Mouse (Mus musculus) retina, embryonic 14.5 days (tissue): ENCODE measurements at regions not wholly inside any gene's neighbourhood (a gene's known extent, or its start where the extent isn't known, plus 50 kb on each side); places are given as distances from the start of the nearest gene placed in this dataset.
"Not testable (repeated sequence)": the region's sequence is repeated elsewhere in the genome, so short reads cannot be mapped to it uniquely, and the experiment has no call there.

Source experiments
- DNase-seq: peaks from one replicate; pipeline ENCODE4 v3.0.0-alpha.2; 2015; ENCODE audit warnings: low spot score

- DNase-seq = no peak
Observed at GRCm38 (mm10) chr9:92661938-92662337, 119.9 kb downstream of the Plod2 start.

GRCm38 (mm10) chr9:92667361-92667881 is 125.4 kb downstream of the Plod2 start:
- DNase-seq = no peak

GRCm38 (mm10) chr9:92671966-92672365 is 129.9 kb downstream of the Plod2 start:
- DNase-seq = no peak

GRCm38 (mm10) chr9:92694361-92695016 is 152.5 kb downstream of the Plod2 start:
- DNase-seq = no peak

- no peak for DNase-seq
Observed at GRCm38 (mm10) chr9:92697971-92698370, 155.9 kb downstream of the Plod2 start.

- no peak for DNase-seq
Observed at GRCm38 (mm10) chr9:92704752-92705151, 162.7 kb downstream of the Plod2 start.

GRCm38 (mm10) chr9:92707011-92707410 is 165.0 kb downstream of the Plod2 start:
- DNase-seq = no peak

- no peak for DNase-seq
Observed at GRCm38 (mm10) chr9:92717176-92717575, 175.2 kb downstream of the Plod2 start.

- no peak for DNase-seq
Observed at GRCm38 (mm10) chr9:92718337-92718736, 176.3 kb downstream of the Plod2 start.

GRCm38 (mm10) chr9:92719251-92719650 is 177.2 kb downstream of the Plod2 start:
- no peak for DNase-seq

GRCm38 (mm10) chr9:92728864-92729263 is 186.8 kb downstream of the Plod2 start:
- no peak for DNase-seq

GRCm38 (mm10) chr9:92731396-92731795 is 189.4 kb downstream of the Plod2 start:
- no peak for DNase-seq

GRCm38 (mm10) chr9:92767532-92767931 is 225.5 kb downstream of the Plod2 start:
- no peak for DNase-seq

- no peak for DNase-seq
Observed at GRCm38 (mm10) chr9:92768432-92768831, 226.4 kb downstream of the Plod2 start.

- DNase-seq = peak; percentile 43
Observed at GRCm38 (mm10) chr9:92769528-92769927, 227.5 kb downstream of the Plod2 start.

- no peak for DNase-seq
Observed at GRCm38 (mm10) chr9:92771002-92771401, 229.0 kb downstream of the Plod2 start.

- DNase-seq = no peak
Observed at GRCm38 (mm10) chr9:92771716-92772115, 229.7 kb downstream of the Plod2 start.

GRCm38 (mm10) chr9:92782922-92783454 is 241.0 kb downstream of the Plod2 start:
- no peak for DNase-seq

- no peak for DNase-seq
Observed at GRCm38 (mm10) chr9:92799695-92800094, 257.7 kb downstream of the Plod2 start.

GRCm38 (mm10) chr9:92809469-92809868 is 267.4 kb downstream of the Plod2 start:
- DNase-seq = no peak

- peak; percentile 43 for DNase-seq
Observed at GRCm38 (mm10) chr9:92820721-92821120, 278.7 kb downstream of the Plod2 start.

GRCm38 (mm10) chr9:92826708-92827353 is 284.8 kb downstream of the Plod2 start:
- no peak for DNase-seq

- DNase-seq = not testable (repeated sequence)
Observed at GRCm38 (mm10) chr9:92836156-92836555, 294.1 kb downstream of the Plod2 start.
